Mouse (Mus musculus): ENCODE measurements around the gene AB124611. TPM values are rescaled to one million over a fixed set of nuclear protein-coding genes. Genes with fewer than 3 reads are reported as not detected.
A peak's percentile ranks its signal among the peaks of the same experiment; 100 is the strongest.
"Not testable (repeated sequence)": the region's sequence is repeated elsewhere in the genome, so short reads cannot be mapped to it uniquely, and the experiment has no call there.

Gene AB124611
- 2.3 and 2.6 TPM in 2 replicates for polyA plus RNA-seq (2015; fragmentation: Nextera tagmentation; extraction: Ambion mirVana)

DNA sequence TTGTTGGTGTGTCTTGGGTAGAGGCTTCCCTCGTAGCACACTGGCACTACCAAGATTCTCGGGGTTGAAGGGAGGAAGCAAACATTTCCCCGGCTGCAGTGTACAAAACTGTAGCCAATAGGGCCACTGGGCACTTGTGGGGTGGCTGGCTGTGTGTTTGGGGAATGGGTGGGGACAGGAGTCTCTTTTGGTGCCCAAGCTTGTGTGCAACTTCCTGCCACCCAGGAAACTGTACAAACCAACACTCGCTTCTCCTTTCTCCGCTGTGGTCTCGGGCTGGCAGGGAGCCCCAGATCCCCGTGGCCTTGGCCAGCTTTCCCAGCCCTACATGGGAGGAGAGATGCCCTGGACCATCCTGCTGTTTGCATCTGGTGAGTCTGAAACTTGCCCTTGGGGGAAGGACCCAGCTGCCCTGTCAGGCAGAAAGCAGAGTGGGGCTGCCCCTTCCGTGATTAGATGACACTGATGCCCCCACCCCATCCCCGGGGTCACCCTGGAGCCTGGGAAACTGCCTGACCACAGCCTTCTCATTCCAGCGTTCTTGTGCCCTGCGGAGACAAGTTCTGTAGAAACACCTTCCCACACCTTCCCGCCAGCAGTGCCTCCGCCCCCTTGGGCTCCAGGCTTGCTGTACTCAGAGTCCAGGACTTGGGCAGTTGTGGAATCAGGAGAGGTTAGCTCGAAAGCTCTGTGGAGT is at the start of gene AB124611:
TSS of gene AB124611 (plus strand) at position 240 of the 697 bp plus-strand sequence.
- Histone ChIP-seq H3K27ac (no peak within 1 kb of the TSS), H3K9me3 (replicated peaks; ENCODE audit: low read length) (no peaks in the 10 kb centered on the region), H3K4me2 (ENCODE audit: low read length) (no peak within 1 kb of the TSS), H3K9ac (ENCODE audit: low read depth, low read length) (no peak within 1 kb of the TSS), H3K36me3 (ENCODE audit: insufficient read depth, low read length) (no peaks in the 10 kb centered on the region), H3K4me3 (replicated peaks; ENCODE audit: low read depth, low read length) (no peak within 1 kb of the TSS), H3K27me3 (ENCODE audit: insufficient read depth, low read length) (no peaks in the 10 kb centered on the region), H3K4me1 (replicated peaks; ENCODE audit: insufficient read depth, low read length) (no peaks in the 10 kb centered on the region)
- DNase-seq (ENCODE audit: low spot score), result no peak
- 60% methylated on average over 14 of the region's 14 CpGs for WGBS
- TF ChIP-seq CTCF (IDR thresholded peaks at IDR 0.05; ENCODE audit: low read depth), result no peak
- ATAC-seq (replicated peaks; ENCODE audit: low FRiP score, low read depth), result no peak

GRCm38 (mm10) chr9:21477707-21478106 is 48.3 kb upstream of the AB124611 start:
- H3K9ac ChIP-seq (ENCODE audit: low read depth, low read length), result no peak overlapping the region
- H3K27me3 ChIP-seq (ENCODE audit: insufficient read depth, low read length), result no peaks in the 10 kb centered on the region
- peak; percentile 37 for TF ChIP-seq CTCF (IDR thresholded peaks at IDR 0.05; ENCODE audit: low read depth)
- H3K4me3 ChIP-seq (replicated peaks; ENCODE audit: low read depth, low read length), result no peak overlapping the region
- H3K27ac ChIP-seq, result no peak overlapping the region
- H3K9me3 ChIP-seq (replicated peaks; ENCODE audit: low read length), result no peaks in the 10 kb centered on the region
- WGBS, result 96% methylated on average over 6 of the region's 6 CpGs
- H3K36me3 ChIP-seq (ENCODE audit: insufficient read depth, low read length), result peaks cover 66% of the 10 kb centered on the region
- ATAC-seq (replicated peaks; ENCODE audit: low FRiP score, low read depth) (no peak), DNase-seq (ENCODE audit: low spot score) (no peak)
- no peak overlapping the region for H3K4me2 ChIP-seq (ENCODE audit: low read length)
- H3K4me1 ChIP-seq (replicated peaks; ENCODE audit: insufficient read depth, low read length), result no peaks in the 10 kb centered on the region

DNA sequence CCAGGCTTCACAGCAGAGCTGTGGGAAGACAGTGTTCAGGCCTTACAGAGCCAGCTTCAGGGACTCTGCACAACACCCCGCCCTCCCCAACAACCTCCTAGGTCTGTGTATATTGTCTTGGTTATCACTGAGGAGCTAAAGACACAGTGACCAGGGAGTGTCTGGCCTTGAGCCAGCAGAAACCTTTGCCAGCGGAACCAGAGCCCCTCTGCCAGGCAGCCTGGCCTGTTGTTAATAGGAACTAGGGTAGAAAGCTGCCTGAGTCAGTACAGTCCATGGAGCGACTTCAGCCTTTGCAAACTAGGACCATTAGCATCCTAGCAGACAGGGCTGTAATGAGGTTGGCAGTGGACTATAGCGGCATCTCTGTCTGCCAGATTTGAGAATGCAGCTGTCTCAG is 41.9 kb upstream of the AB124611 start:
- ATAC-seq (replicated peaks; ENCODE audit: low FRiP score, low read depth) (no peak), DNase-seq (ENCODE audit: low spot score) (no peak)
- Histone ChIP-seq H3K9ac (ENCODE audit: low read depth, low read length) (no peak overlapping the region), H3K36me3 (ENCODE audit: insufficient read depth, low read length) (peaks cover 41% of the 10 kb centered on the region), H3K4me2 (ENCODE audit: low read length) (no peak overlapping the region), H3K4me3 (replicated peaks; ENCODE audit: low read depth, low read length) (no peak overlapping the region), H3K9me3 (replicated peaks; ENCODE audit: low read length) (no peaks in the 10 kb centered on the region), H3K4me1 (replicated peaks; ENCODE audit: insufficient read depth, low read length) (no peaks in the 10 kb centered on the region), H3K27me3 (ENCODE audit: insufficient read depth, low read length) (no peaks in the 10 kb centered on the region), H3K27ac (no peak overlapping the region)
- no peak for TF ChIP-seq CTCF (IDR thresholded peaks at IDR 0.05; ENCODE audit: low read depth)
- 98% methylated on average over 4 of the region's 4 CpGs for WGBS

GRCm38 (mm10) chr9:21488246-21488645 is 37.7 kb upstream of the AB124611 start:
- ATAC-seq (replicated peaks; ENCODE audit: low FRiP score, low read depth); H3K27me3 ChIP-seq (ENCODE audit: insufficient read depth, low read length); H3K9me3 ChIP-seq (replicated peaks; ENCODE audit: low read length); DNase-seq (ENCODE audit: low spot score); H3K27ac ChIP-seq; H3K9ac ChIP-seq (ENCODE audit: low read depth, low read length); H3K4me2 ChIP-seq (ENCODE audit: low read length); H3K4me3 ChIP-seq (replicated peaks; ENCODE audit: low read depth, low read length); H3K4me1 ChIP-seq (replicated peaks; ENCODE audit: insufficient read depth, low read length): not testable (repeated sequence)
- peaks cover 39% of the 10 kb centered on the region for H3K36me3 ChIP-seq (ENCODE audit: insufficient read depth, low read length)
- WGBS, result 100% methylated on average over 1 of the region's 2 CpGs

DNA sequence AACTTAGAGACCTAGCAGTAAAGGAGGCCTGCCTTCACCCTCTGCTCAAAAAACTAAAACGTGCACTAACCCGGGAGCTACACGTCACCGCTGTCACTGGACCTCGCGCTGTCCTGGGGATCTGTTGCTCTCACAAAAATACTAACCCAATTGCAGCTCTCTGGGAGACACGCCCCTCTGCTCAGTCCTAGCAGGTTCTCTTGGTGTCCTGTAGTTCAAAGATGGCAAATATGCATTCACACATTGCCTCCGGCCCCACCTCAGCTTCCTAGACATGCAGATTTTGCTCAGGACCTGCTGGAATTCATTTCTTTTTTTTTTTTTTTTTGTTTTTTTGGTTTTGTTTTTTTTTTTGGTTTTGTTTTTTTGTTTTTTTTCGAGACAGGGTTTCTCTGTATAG is 35.3 kb upstream of the AB124611 start:
- Histone ChIP-seq H3K36me3 (ENCODE audit: insufficient read depth, low read length) (peaks cover 31% of the 10 kb centered on the region), H3K4me3 (replicated peaks; ENCODE audit: low read depth, low read length) (no peak overlapping the region), H3K9ac (ENCODE audit: low read depth, low read length) (no peak overlapping the region), H3K9me3 (replicated peaks; ENCODE audit: low read length) (no peaks in the 10 kb centered on the region), H3K27me3 (ENCODE audit: insufficient read depth, low read length) (no peaks in the 10 kb centered on the region), H3K4me2 (ENCODE audit: low read length) (no peak overlapping the region), H3K27ac (no peak overlapping the region), H3K4me1 (replicated peaks; ENCODE audit: insufficient read depth, low read length) (no peaks in the 10 kb centered on the region)
- DNase-seq (ENCODE audit: low spot score), result no peak
- no peak for TF ChIP-seq CTCF (IDR thresholded peaks at IDR 0.05; ENCODE audit: low read depth)
- 96% methylated on average over 9 of the region's 9 CpGs for WGBS
- ATAC-seq (replicated peaks; ENCODE audit: low FRiP score, low read depth), result no peak

DNA sequence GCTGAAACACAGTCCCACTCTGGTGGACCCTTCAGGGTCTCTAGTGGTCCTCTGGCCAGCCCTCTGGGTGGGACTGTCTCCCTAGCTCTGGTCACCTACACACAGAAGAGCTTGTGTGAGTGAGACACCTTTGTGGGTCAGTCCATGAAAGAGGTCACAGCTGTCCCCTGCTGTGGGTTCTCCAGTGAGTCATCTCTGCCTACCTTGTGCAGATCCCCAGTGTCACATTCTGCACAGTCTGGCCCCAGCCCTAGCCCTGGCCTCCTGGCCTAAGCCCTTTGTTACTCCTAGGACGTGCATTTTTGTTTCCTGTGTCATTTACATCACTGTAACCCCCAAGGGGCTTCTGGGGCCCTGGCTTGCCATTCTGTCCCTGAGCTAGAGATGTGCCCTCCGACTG is 32.1 kb upstream of the AB124611 start:
- Histone ChIP-seq H3K9ac (ENCODE audit: low read depth, low read length) (no peak overlapping the region), H3K4me3 (replicated peaks; ENCODE audit: low read depth, low read length) (no peak overlapping the region), H3K36me3 (ENCODE audit: insufficient read depth, low read length) (peaks cover 33% of the 10 kb centered on the region), H3K9me3 (replicated peaks; ENCODE audit: low read length) (no peaks in the 10 kb centered on the region), H3K4me1 (replicated peaks; ENCODE audit: insufficient read depth, low read length) (no peaks in the 10 kb centered on the region), H3K27ac (no peak overlapping the region), H3K27me3 (ENCODE audit: insufficient read depth, low read length) (no peaks in the 10 kb centered on the region), H3K4me2 (ENCODE audit: low read length) (no peak overlapping the region)
- WGBS, result 69% methylated on average over 2 of the region's 2 CpGs
- ATAC-seq (replicated peaks; ENCODE audit: low FRiP score, low read depth) (no peak), DNase-seq (ENCODE audit: low spot score) (no peak)
- no peak for TF ChIP-seq CTCF (IDR thresholded peaks at IDR 0.05; ENCODE audit: low read depth)

DNA sequence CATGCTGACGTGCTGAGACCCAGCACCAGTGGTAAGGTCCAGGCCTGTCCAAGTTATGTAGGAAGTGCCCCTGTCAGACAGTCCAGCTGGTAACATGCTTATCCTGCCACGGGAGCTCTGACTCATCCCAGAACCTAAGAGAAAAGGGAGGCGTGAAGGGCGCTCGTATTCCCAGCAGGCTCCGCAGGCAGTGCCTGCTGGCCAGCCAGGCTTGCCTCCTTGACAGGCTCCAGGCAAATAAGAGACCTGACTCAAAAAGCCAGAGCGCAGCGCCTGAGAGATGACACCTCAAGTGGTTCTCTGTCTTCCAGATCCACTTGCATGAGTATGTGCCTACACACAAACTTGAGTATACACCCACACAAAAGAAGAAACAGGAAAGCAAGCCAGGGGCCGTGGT is 31.2 kb upstream of the AB124611 start:
- H3K27me3 ChIP-seq (ENCODE audit: insufficient read depth, low read length), result no peaks in the 10 kb centered on the region
- no peak for DNase-seq (ENCODE audit: low spot score)
- H3K9me3 ChIP-seq (replicated peaks; ENCODE audit: low read length), result no peaks in the 10 kb centered on the region
- H3K9ac ChIP-seq (ENCODE audit: low read depth, low read length), result no peak overlapping the region
- 70% methylated on average over 9 of the region's 9 CpGs for WGBS
- TF ChIP-seq CTCF (IDR thresholded peaks at IDR 0.05; ENCODE audit: low read depth), result no peak
- H3K4me2 ChIP-seq (ENCODE audit: low read length), result no peak overlapping the region
- H3K4me3 ChIP-seq (replicated peaks; ENCODE audit: low read depth, low read length), result no peak overlapping the region
- H3K4me1 ChIP-seq (replicated peaks; ENCODE audit: insufficient read depth, low read length), result no peaks in the 10 kb centered on the region
- H3K36me3 ChIP-seq (ENCODE audit: insufficient read depth, low read length), result peaks cover 35% of the 10 kb centered on the region
- no peak overlapping the region for H3K27ac ChIP-seq
- no peak for ATAC-seq (replicated peaks; ENCODE audit: low FRiP score, low read depth)
